Mouse (Mus musculus): ENCODE measurements around the gene Camk1g. TPM values are rescaled to one million over a fixed set of nuclear protein-coding genes. Genes with fewer than 3 reads are reported as not detected.

The Camk1g gene
- polyA plus RNA-seq (2012; rRNA removed), result 10.0 and 14.9 TPM in 2 replicates

DNA sequence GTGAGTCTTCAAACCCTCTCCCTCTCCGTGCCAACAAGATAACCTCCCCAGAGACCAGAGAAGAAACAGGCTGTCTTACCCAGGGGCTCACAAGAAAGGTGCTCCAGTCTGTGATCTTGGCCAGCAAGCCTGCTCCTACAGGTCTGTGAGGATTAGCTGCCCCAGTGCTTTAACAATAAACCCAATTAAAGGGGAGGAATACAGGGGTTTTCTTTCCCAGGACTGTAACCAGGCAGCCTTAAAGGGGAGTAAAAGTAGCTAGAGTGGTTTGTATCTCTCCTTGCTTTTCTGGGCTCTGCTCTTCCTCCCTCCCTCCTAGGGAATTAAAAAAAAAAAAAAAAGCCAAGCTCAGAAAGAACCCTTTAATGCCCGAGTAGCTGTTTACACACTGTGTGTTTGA, at the start of gene Camk1g:
Camk1g (minus strand) TSS at position 203 of the 400 bp plus-strand sequence.

Other genes with a start within 250 kb of the Camk1g start
- 14.8 and 32.2 TPM in 2 replicates for gene Diexf, start 240.0 kb downstream of the Camk1g start, polyA plus RNA-seq (2012; rRNA removed)
- 1.6 and 2.9 TPM in 2 replicates for gene Irf6, start 217.2 kb downstream of the Camk1g start, polyA plus RNA-seq (2012; rRNA removed)
- gene A130010J15Rik, start 202.3 kb downstream of the Camk1g start, polyA plus RNA-seq (2012; rRNA removed), result 6.1 and 9.9 TPM in 2 replicates
- gene Traf3ip3, start 168.6 kb downstream of the Camk1g start, polyA plus RNA-seq (2012; rRNA removed), result 1.7 and 2.3 TPM in 2 replicates
- gene Lamb3, start 162.6 kb downstream of the Camk1g start, polyA plus RNA-seq (2012; rRNA removed), result 0.41 and 0.58 TPM in 2 replicates
- 0.10 and 0.29 TPM in 2 replicates for gene Hsd11b1, start 106.2 kb downstream of the Camk1g start, polyA plus RNA-seq (2012; rRNA removed)
- gene G0s2, start 97.1 kb downstream of the Camk1g start, polyA plus RNA-seq (2012; rRNA removed), result 15.7 and 20.5 TPM in 2 replicates